Mouse (Mus musculus): ENCODE results near the gene Camta1.

DNA sequence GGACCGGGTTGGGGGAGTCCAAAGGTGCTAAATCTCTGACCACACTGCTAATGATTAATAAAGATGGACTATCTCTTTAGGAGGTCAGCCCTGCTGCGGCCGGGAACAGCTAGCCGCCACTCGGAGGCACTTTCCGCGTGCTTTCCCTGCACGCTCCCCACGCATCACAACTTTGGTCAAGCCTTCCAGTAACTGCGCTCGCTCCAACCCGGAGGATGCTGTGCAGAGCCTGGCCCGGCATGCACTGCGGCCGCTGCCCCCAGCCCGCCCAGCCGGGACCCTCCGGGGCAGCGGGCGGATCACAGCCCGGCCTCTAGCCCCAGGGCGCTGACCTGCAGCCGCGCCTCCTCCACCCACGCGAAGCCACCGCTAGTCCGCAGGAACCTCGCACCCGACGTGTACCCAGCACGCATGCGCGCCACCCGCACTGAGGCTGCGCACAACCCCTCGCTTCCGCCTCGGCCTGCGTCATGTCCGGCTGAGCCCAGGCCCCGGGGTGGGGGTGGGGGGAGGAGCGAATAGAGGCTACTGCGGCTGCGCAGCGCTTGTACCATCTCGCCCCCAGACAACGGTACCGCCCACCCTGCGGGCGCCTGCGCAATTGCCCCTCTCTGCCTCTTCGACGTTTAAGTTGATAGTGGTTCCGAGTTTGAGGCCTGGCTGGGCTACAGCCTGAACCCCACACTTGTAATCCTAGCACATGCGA, 952.1 kb downstream of the Camta1 start:
- peak; percentile 95 for TF ChIP-seq POLR2A (IDR thresholded peaks at IDR 0.05; ENCODE audit: borderline replicate concordance, insufficient read depth, low read length)
- no peak for TF ChIP-seq CTCF (IDR thresholded peaks at IDR 0.05; ENCODE audit: borderline replicate concordance, insufficient read depth, low read depth, low read length)
